Mouse (Mus musculus): ENCODE measurements around the gene Mpv17l2.

DNA sequence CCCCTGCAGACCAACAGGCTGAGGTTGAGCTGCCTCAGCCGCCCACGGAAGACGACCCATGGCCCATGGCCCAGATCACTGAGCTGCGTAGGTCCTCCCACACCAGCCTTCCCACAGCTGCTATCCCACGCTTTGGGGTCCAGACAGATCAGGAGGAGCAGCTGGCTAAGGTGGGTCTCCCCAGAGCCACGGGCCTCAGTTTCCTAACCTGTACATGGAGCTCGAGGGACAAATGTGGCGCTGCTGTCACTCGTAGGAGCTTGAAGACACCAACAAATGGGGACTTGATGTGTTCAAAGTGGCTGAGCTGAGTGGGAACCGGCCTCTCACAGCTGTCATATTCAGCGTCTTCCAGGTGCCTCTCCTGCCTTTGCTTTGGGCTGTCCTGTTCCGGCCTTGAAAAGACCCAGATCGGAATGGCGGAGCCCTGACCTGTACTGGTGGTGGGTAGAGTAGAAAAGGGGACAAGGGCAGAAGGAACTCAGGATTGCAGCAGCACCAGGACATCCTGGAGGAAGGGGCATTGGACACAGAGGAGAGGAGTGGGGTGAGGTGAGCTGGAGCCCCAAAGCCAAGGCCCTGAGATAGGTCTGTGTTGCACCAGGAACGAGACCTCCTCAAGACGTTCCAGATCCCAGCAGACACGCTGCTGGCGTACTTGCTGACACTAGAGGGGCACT lies 13.4 kb downstream of the Mpv17l2 start:
- TF ChIP-seq POLR2A (IDR thresholded peaks at IDR 0.05; ENCODE audit: borderline replicate concordance, extremely low read depth, insufficient read depth, insufficient read length, poor library complexity, severe bottlenecking) (no peak), CTCF (IDR thresholded peaks at IDR 0.05; ENCODE audit: borderline replicate concordance, extremely low read depth, insufficient read depth, insufficient read length) (no peak)

All from brain, embryonic 14.5 days (tissue).